Mouse (Mus musculus): ENCODE results near the gene Gata1.

- TF ChIP-seq EP300 (IDR thresholded peaks at IDR 0.05; ENCODE audit: low read depth) = no peak
- no peak for TF ChIP-seq CTCF (IDR thresholded peaks at IDR 0.05; ENCODE audit: low read depth)
Measured at GRCm38 (mm10) chrX:7968899-7969298, 9.0 kb downstream of the Gata1 start.

Data from heart, postnatal 0 days (tissue).